Mouse (Mus musculus) gastrocnemius, adult 2 months (tissue): ENCODE results near the gene Slc24a1. TPM values are rescaled to one million over a fixed set of nuclear protein-coding genes. Genes with fewer than 3 reads are reported as not detected.

Experiments used
- DNase-seq: peaks from one replicate; pipeline ENCODE4 v3.0.0; 2022
- H3K27ac ChIP-seq: fragments of 200-600 bp; 2 replicates; pipeline ENCODE4 v1.8.1; 2022; ENCODE audit warnings: mild to moderate bottlenecking
- H3K4me3 ChIP-seq: fragments of 200-600 bp; 2 replicates; pipeline ENCODE4 v1.8.1; 2022; ENCODE audit warnings: mild to moderate bottlenecking, moderate library complexity
- CTCF ChIP-seq: fragments of 200-600 bp; IDR thresholded peaks from 2 replicates; pipeline ENCODE4 v1.8.1; 2022; ENCODE audit warnings: antibody characterized with exemption, mild to moderate bottlenecking, moderate library complexity
- intact Hi-C: fragments of 180-260 bp; cut with DNase I; formaldehyde crosslinking; loops from one replicate; pipeline ENCODE4 v1.15.1; 2025
- total RNA-seq, 2 experiments: library from RNA; stranded (reverse); gene quantifications; 2 replicates each; pipeline ENCODE4 v1.2.3; 2021

Gene Slc24a1
- total RNA-seq, 2 experiments from 2014 or later: not detected

DNA sequence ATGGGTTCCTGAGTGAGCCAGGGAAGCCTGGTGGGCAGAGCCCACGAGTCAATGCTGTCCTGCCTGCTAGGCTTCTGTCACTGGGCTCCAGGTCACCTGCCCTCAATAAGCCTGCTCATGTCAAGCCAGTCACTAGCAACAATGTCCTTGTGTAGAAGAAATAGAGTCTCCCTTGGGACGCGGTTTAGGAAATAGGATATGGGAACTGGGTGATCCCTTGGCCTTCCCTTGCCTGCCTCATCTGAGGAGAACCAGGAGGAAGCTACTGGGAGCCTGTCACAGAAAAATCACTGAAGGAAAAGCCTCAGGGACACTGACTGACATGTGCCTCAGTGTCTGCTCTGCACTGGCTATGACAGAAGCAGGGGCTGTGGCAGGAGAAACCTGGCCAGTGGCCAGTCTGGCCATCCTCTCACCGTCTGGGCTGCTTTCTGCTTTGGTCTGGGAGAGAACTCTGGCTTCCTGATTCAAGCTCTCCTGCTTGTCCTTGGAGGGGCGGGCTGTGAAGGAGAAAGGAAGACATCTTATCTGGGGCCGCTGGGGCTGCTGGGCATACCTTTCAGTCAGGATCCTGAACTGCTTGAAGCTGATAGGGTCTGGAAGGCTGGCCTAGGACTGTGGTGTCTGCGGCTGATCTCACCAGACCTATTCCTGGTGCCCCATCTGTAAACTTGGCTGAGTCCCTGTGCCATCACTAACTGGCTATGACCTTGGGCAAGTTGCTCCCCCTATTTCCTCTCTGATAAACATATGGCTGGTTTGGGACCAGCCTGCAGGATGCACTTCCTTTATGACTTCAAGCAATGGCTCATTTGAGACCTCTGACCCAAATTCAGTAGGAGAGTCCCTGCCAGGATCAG is 19.4 kb downstream of the Slc24a1 start:
- Histone ChIP-seq H3K27ac (peak overlapping the region; percentile 46; the same call in 1 of the 2 replicates), H3K4me3 (no peak overlapping the region)
- DNase-seq: no peak
- intact Hi-C loops: no loop called here
- TF ChIP-seq CTCF: no peak

DNA sequence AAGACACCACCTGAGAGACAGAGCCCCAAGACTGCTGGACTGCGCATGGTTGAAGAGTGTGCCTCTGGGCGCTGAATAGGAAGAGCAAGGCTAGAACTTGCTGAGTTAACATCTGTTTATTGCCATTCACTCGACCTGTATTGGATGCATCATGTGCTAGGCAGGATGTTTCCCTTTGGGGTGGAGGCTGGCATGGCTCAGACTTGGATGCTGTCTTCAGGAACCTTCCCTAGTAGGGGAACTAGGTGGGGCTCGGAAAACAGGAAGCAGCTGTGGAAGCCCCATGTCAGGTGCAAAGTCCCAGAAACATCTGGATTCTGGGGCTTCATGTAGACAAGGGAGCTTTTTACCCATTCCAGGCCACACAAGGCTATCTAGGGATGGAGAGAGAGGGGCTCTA is 21.2 kb downstream of the Slc24a1 start:
- no peak overlapping the region for H3K27ac ChIP-seq
- TF ChIP-seq CTCF: no peak
- no peak for DNase-seq
- H3K4me3 ChIP-seq: no peak overlapping the region
- intact Hi-C loops: no loop called here

GRCm38 (mm10) chr9:64926201-64926991 is 25.0 kb downstream of the Slc24a1 start:
- no peak overlapping the region for H3K4me3 ChIP-seq
- no peak for TF ChIP-seq CTCF
- no peak overlapping the region for H3K27ac ChIP-seq
- DNase-seq: peak; percentile 50
- intact Hi-C loops: no loop called here

- DNase-seq: no peak
- Histone ChIP-seq H3K4me3 (no peak overlapping the region), H3K27ac (no peak overlapping the region)
- intact Hi-C loops: no loop called here
- TF ChIP-seq CTCF: no peak
Measured at GRCm38 (mm10) chr9:64925771-64926170, 25.6 kb downstream of the Slc24a1 start.

DNA sequence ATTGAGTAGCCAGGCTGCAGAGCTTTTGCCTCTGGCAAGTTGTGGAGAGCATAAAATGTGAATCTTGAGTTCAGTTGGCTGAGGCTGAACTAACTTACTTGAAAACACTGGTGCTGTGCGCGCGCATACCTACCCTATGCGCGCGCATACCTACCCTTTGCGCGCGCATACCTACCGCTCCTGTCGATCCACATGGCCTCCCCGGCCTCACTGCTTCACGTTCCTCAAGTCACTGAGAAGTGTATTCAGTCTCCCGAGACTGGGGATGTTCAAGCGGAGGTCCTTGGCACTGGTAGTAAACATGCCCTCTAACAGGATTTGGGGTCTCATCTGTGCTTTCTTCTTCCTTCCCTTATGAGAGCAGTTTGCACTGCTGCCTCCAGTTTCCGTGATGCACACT is 32.8 kb downstream of the Slc24a1 start:
- H3K4me3 ChIP-seq: no peak overlapping the region
- no peak overlapping the region for H3K27ac ChIP-seq
- no peak for TF ChIP-seq CTCF
- intact Hi-C loops: no loop called here
- no peak for DNase-seq

- intact Hi-C loops: no loop called here
- TF ChIP-seq CTCF: no peak
- no peak overlapping the region for H3K4me3 ChIP-seq
- no peak for DNase-seq
- H3K27ac ChIP-seq: no peak overlapping the region
Measured at GRCm38 (mm10) chr9:64914629-64915028, 36.8 kb downstream of the Slc24a1 start.

- intact Hi-C loops: no loop called here
- TF ChIP-seq CTCF: no peak
- DNase-seq: no peak
Measured at GRCm38 (mm10) chr9:64913973-64914372, 37.4 kb downstream of the Slc24a1 start.

GRCm38 (mm10) chr9:64913406-64913805 is 38.0 kb downstream of the Slc24a1 start:
- H3K27ac ChIP-seq: no peak overlapping the region

More at GRCm38 (mm10) chr9:64913973-64914372, 37.4 kb downstream of the Slc24a1 start:
- Histone ChIP-seq H3K27ac (no peak overlapping the region), H3K4me3 (no peak overlapping the region)

GRCm38 (mm10) chr9:64907441-64907840 is 44.0 kb downstream of the Slc24a1 start:
- intact Hi-C loops: no loop called here
- no peak for TF ChIP-seq CTCF
- no peak overlapping the region for H3K4me3 ChIP-seq
- no peak for DNase-seq
- no peak overlapping the region for H3K27ac ChIP-seq

More at GRCm38 (mm10) chr9:64913406-64913805, 38.0 kb downstream of the Slc24a1 start:
- TF ChIP-seq CTCF: no peak
- H3K4me3 ChIP-seq: no peak overlapping the region
- intact Hi-C loops: no loop called here
- DNase-seq: no peak

DNA sequence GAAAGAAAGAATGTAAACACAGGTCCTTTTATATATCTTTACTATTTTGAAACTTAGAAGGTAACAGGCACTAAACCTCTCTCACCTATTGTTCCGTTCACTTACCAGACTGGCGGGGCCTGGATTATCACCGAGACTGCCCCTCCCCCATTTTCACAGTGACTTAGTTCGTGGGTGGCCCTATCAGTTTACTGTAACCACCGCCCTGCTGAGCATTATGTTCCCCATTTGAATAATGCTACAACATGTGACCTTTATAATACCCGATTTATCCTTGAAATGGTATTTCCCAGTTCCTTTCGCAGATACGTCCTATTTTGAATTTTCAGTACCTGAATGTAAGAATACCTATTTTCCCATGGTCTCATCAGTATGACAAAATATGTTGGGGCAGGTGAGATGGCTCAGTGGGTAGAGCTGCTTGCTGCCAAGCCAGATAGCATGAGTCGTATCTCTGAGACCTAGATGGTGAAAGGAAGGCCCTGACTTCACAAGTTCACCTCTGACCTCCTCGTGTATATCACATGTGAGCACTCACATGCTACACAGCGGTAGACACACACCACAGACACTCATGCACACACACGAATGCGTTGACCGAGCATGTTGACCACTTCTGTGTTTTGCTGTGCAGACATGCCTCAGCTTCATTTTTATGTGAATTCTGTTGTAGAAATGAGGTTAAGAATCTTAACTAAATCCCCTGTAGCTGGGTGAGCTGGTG is 46.3 kb downstream of the Slc24a1 start:
- Histone ChIP-seq H3K27ac (no peak overlapping the region), H3K4me3 (no peak overlapping the region)
- no peak for TF ChIP-seq CTCF
- intact Hi-C loops: loop anchor here (5.0 kb wide), 2 partner anchors 57 to 558 kb away; partner anchors contain the start of gene Ints14
- no peak for DNase-seq

GRCm38 (mm10) chr9:64903386-64903785 is 48.0 kb downstream of the Slc24a1 start:
- intact Hi-C loops: loop anchor here (2.0 to 5.0 kb wide), 3 partner anchors 59 to 556 kb away; partner anchors contain the start of gene Ints14
- Histone ChIP-seq H3K4me3 (no peak overlapping the region), H3K27ac (no peak overlapping the region)
- peak; percentile 74 for DNase-seq
- TF ChIP-seq CTCF: peak; percentile 96

DNA sequence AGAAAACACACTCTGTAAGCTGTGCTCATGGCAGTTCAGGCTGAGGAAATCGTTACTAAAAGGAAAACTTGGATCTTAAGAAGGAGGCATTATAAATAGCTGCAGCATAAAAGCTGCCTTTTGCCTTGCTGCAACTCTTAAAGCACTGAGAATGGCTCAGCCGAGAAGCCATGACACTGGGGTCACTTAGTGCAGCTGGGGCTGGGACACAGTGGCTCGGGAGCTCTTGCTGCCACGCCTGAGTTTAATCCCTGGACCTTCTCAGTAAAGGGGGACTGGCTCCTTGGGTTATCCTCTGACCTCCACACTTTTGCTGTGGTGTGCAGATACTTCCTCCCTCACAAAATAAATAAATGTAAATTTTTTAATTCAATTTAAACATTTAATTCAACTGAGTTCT is 48.5 kb downstream of the Slc24a1 start:
- Histone ChIP-seq H3K27ac (no peak overlapping the region), H3K4me3 (no peak overlapping the region)
- intact Hi-C loops: loop anchor here (2.0 to 5.0 kb wide), 3 partner anchors 59 to 556 kb away; partner anchors contain the start of gene Ints14
- DNase-seq: no peak
- TF ChIP-seq CTCF: no peak
